Mouse (Mus musculus) adrenal gland, postnatal 36 days (tissue): ENCODE results near the gene Arrdc2. TPM values are rescaled to one million over a fixed set of nuclear protein-coding genes. Genes with fewer than 3 reads are reported as not detected.

ENCODE experiments used
- DNase-seq, 2 experiments: peaks; one replicate each; pipeline ENCODE4 v3.0.0; 2021; ENCODE audit warnings: mixed read lengths in 1 of 2
- microRNA-seq: library from miRNA; unstranded; fragments of <30 nt; microRNA quantifications from one replicate; pipeline ENCODE4 v1.2.0, GENCODE M21; 2021
- total RNA-seq, 2 experiments: library from RNA; stranded (reverse); gene quantifications; 2 replicates each; pipeline ENCODE4 v1.2.3; 2021

The Arrdc2 gene
- total RNA-seq, 2 experiments from 2014 or later = 6.9 to 10.5 TPM

DNA sequence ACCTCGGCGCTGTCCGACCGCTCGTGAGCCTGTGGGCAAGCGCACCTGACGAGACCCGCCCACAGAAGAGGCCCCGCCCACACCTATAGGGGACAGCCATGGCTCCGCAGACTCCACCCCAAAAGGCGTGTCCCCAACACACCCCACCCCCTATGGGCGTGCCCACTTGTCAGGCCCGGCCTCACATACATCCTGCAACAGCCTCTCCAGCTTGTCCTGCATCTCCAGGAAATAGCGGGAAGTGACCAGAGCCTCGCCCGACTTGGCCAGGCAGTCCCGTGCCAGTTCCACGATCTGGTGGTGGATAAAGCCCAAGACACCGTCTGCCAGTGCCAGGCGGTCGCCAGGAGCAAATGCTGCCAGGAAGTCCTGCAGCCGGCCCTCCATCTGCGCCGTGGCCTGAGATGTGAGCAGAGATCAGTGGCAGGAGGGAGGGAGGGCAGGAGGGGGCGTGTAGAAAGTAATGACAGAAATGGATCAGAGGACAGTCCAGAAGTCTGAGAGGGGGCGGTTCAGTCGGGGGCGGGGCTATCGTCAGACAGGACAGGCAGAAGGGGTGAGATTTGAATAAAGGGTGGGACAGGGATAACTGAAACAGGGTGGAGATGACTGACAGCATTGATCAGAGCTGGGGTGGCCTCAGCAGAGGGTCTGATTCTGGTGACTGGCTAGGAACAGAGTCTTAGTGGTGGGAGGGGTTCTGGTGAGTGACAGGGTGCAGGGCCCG, 51.4 kb downstream of the Arrdc2 start:
- no peak for DNase-seq

DNA sequence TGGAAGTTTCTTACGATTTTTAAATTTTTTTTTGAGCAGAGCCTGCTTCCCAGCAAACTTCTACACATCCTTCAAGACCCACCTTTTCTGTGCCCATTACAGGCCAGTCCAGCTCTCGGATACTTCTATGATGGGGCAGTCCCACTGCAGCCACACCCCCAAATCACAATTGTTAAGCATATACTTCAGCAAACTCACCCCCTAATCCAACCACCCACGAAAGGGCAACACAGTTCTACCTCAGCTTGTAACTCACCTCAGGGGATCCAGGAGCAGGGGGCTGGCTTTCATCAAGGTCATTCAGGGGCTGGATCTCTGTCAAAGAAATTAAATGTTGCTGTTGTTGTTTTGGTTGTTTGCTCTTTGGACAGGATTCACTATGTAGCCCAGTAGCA, 52.5 kb downstream of the Arrdc2 start:
- no peak for DNase-seq

DNA sequence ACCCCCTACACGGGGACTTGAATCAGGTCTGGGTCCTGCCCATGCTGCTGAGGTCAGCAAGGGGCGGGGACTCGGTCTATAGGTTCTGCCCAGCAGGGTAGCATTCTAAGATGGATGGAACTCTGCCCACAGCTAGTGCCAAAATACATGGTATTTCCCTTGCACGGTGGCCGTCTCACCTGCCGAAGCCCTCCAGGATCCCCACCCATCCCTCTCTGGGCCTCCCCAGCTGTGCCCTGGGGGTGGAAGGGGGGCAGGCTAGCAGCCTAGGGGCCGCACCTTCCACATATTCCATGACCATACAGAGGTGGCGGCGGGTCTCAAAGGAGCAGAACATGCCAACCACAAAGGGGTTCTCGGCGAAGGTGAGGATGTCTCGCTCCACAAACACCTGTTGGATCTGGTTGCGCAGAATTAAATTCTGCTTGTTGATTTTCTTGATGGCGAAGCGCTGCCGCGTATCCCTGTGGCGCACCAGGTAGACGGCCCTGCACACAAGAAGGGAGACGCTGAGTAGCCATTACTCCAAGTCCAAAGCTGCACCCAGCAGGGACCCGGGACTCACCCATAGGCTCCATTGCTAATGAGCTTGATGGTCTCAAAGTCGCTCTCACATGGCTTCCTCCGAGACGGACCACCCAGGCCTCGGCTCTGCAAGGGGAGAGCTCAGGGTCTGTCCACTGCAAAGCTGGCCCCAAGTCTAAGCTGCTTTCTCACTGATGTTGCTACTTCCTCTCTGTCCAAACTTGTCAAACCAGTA, 53.0 kb downstream of the Arrdc2 start:
- DNase-seq = no peak

Small RNA genes lying within 50 kb of the gene (microRNA-seq; reads per million reads assigned to microRNA genes)
- not detected for gene Mir7240

Other genes starting within 250 kb of the Arrdc2 start
- 100 to 1,000 TPM in 1 of 2 experiments, 10 to 100 TPM in 1; 98.7 to 260 TPM for gene Isyna1, start 245.3 kb downstream of the Arrdc2 start, total RNA-seq
- 100 to 1,000 TPM in 1 of 2 experiments, 10 to 100 TPM in 1; 89.7 to 103 TPM for gene Ssbp4, start 230.8 kb downstream of the Arrdc2 start, total RNA-seq
- gene Lrrc25, start 223.6 kb downstream of the Arrdc2 start, total RNA-seq = 1 to 10 TPM; 2.1 to 2.6 TPM
- 1 to 10 TPM; 5.0 to 6.0 TPM for gene Gdf15, start 207.3 kb downstream of the Arrdc2 start, total RNA-seq
- gene Pgpep1, start 179.3 kb downstream of the Arrdc2 start, total RNA-seq = 100 to 1,000 TPM; 138 to 139 TPM
- 10 to 100 TPM; 74.3 to 84.4 TPM for gene Lsm4, start 166.5 kb downstream of the Arrdc2 start, total RNA-seq
- 100 to 1,000 TPM; 219 to 227 TPM for gene Jund, start 140.8 kb downstream of the Arrdc2 start, total RNA-seq
- gene Iqcn, start 136.3 kb downstream of the Arrdc2 start, total RNA-seq = not detected
- gene Gm3336, start 121.2 kb downstream of the Arrdc2 start, total RNA-seq = not detected
- gene Pde4c, start 116.0 kb downstream of the Arrdc2 start, total RNA-seq = 1 to 10 TPM in 1 of 2 experiments, under 1 TPM in 1; 0.33 to 1.2 TPM
- gene Rab3a, start 85.0 kb downstream of the Arrdc2 start, total RNA-seq = 10 to 100 TPM; 68.6 to 78.2 TPM
- gene Mpv17l2, start 78.8 kb downstream of the Arrdc2 start, total RNA-seq = 100 to 1,000 TPM; 119 to 155 TPM
- gene Pik3r2, start 63.0 kb downstream of the Arrdc2 start, total RNA-seq = 10 to 100 TPM; 35.6 to 51.5 TPM
- 10 to 100 TPM; 16.8 to 19.0 TPM for gene Mast3, start 34.7 kb downstream of the Arrdc2 start, total RNA-seq
- gene Il12rb1, start 31.3 kb downstream of the Arrdc2 start, total RNA-seq = not detected
- 1 to 10 TPM; 2.3 to 4.0 TPM for gene Kcnn1, start 23.5 kb upstream of the Arrdc2 start, total RNA-seq
- 10 to 100 TPM; 54.7 to 57.2 TPM for gene Ccdc124, start 34.2 kb upstream of the Arrdc2 start, total RNA-seq
- gene Slc5a5, start 53.0 kb upstream of the Arrdc2 start, total RNA-seq = not detected
- 1,000 to 10,000 TPM; 1,312 to 1,373 TPM for gene Rpl18a, start 57.7 kb upstream of the Arrdc2 start, total RNA-seq
- gene Map1s, start 66.2 kb upstream of the Arrdc2 start, total RNA-seq = 10 to 100 TPM; 25.6 to 42.0 TPM